Mouse (Mus musculus): ENCODE measurements around the gene Bdkrb2.

- no peak for TF ChIP-seq CTCF (IDR thresholded peaks at IDR 0.05; ENCODE audit: low read depth)
- no peak for TF ChIP-seq EP300 (IDR thresholded peaks at IDR 0.05; ENCODE audit: low read depth)
These were observed 31.2 kb upstream of the Bdkrb2 start for GRCm38 (mm10) chr12:105531724-105532371.

Data from liver, postnatal 0 days (tissue).